Mouse (Mus musculus) layer of hippocampus, postnatal 25 days (tissue): ENCODE results near the gene Notch2. TPM values are rescaled to one million over a fixed set of nuclear protein-coding genes. Genes with fewer than 3 reads are reported as not detected.

Experiments
- DNase-seq, 2 experiments: peaks; one replicate each; pipeline ENCODE4 v3.0.0; 2022; ENCODE audit warnings: mixed read lengths in 2 of 2, low spot score in 1 of 2; ENCODE audit errors: extremely low spot score in 1 of 2
- total RNA-seq, 2 experiments: library from RNA; stranded (reverse); gene quantifications; 2 replicates each; pipeline ENCODE4 v1.2.3; 2021

The Notch2 gene
- total RNA-seq: 10 to 100 TPM; 20.2 to 24.7 TPM

GRCm38 (mm10) chr3:98013401-98014281 lies at the start of gene Notch2:
Gene Notch2 (plus strand): TSS chr3:98013527.
- peak; percentile 83 to 85 for DNase-seq

- no peak for DNase-seq
Measured at GRCm38 (mm10) chr3:97964878-97965353, 48.4 kb upstream of the Notch2 start.

- DNase-seq: no peak
Measured at GRCm38 (mm10) chr3:97967627-97968026, 45.7 kb upstream of the Notch2 start.

GRCm38 (mm10) chr3:97968191-97968590 lies 45.1 kb upstream of the Notch2 start:
- no peak for DNase-seq

GRCm38 (mm10) chr3:97969019-97969418 lies 44.3 kb upstream of the Notch2 start:
- no peak for DNase-seq

GRCm38 (mm10) chr3:97971117-97971516 lies 42.2 kb upstream of the Notch2 start:
- no peak for DNase-seq

GRCm38 (mm10) chr3:97972200-97972599 lies 41.1 kb upstream of the Notch2 start:
- no peak for DNase-seq

- DNase-seq: no peak
Measured at GRCm38 (mm10) chr3:97972707-97973106, 40.6 kb upstream of the Notch2 start.

- DNase-seq: no peak
Measured at GRCm38 (mm10) chr3:97973306-97973705, 40.0 kb upstream of the Notch2 start.

GRCm38 (mm10) chr3:97974197-97974770 lies 39.0 kb upstream of the Notch2 start:
- DNase-seq: no peak

GRCm38 (mm10) chr3:97976706-97977105 lies 36.6 kb upstream of the Notch2 start:
- DNase-seq: no peak

GRCm38 (mm10) chr3:97978710-97979109 lies 34.6 kb upstream of the Notch2 start:
- no peak for DNase-seq

GRCm38 (mm10) chr3:97980683-97981327 lies 32.5 kb upstream of the Notch2 start:
- no peak for DNase-seq

GRCm38 (mm10) chr3:97981376-97981906 lies 31.9 kb upstream of the Notch2 start:
- no peak for DNase-seq

GRCm38 (mm10) chr3:97984870-97985506 lies 28.3 kb upstream of the Notch2 start:
- DNase-seq: no peak

- no peak for DNase-seq
Measured at GRCm38 (mm10) chr3:97985691-97986090, 27.6 kb upstream of the Notch2 start.

GRCm38 (mm10) chr3:97987153-97987552 lies 26.2 kb upstream of the Notch2 start:
- DNase-seq: no peak

- no peak for DNase-seq
Measured at GRCm38 (mm10) chr3:97988756-97989155, 24.6 kb upstream of the Notch2 start.

GRCm38 (mm10) chr3:97990576-97990975 lies 22.8 kb upstream of the Notch2 start:
- no peak for DNase-seq

GRCm38 (mm10) chr3:97992289-97992688 lies 21.0 kb upstream of the Notch2 start:
- no peak for DNase-seq
